Mouse (Mus musculus): ENCODE results near the gene Zbtb37.

Zbtb37 gene

GRCm38 (mm10) chr1:160967268-160967667 is 67.4 kb downstream of the Zbtb37 start:
- DNase-seq = no peak

DNA sequence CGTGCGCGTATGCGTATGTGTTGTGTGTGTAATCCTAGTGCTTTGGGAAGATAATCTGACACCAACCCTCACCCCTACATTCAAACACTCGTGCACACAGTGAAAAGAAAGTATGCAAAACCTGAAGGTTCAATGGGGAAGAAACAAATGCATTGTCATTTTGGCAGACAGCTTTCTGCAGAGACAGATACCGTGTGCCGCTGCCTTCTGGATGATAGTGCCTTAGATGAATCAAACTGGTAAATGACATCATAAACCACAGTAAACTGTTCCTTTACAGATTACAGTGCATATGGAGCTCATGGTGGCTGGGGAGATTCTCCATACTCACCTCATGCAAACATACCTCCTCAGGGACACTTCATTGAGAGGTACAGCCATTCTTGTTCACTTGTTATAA is 71.5 kb downstream of the Zbtb37 start:
- no peak for DNase-seq
